ENCODE assay signal across 8 mouse cellular contexts in genomic region chr9:83447771-83448170, GRCm38 (mm10). TPM values are rescaled to one million over a fixed set of nuclear protein-coding genes. Genes with fewer than 3 reads are reported as not detected.
DNase-seq lines count a peak whose midpoint lies in the region; ATAC-seq and TF ChIP-seq lines count a peak whose summit lies in the region.

No protein-coding gene starts in this region.

- intact Hi-C loops in left cerebral cortex, adult 2 months (cut with DNase I): no loop called here

- peak overlapping the region; percentile 79 for H3K27ac ChIP-seq in hindbrain, embryonic 16.5 days (ENCODE audit: low read depth, low read length)
- H3K27ac ChIP-seq in left cerebral cortex, adult 2 months: peak overlapping the region; percentile 38; the same call in 1 of the 2 replicates

- H3K27me3 ChIP-seq in hindbrain, embryonic 16.5 days (replicated peaks; ENCODE audit: control insufficient read depth, insufficient read depth, low read length): no peaks in the 10 kb centered on the region

- no peaks in the 10 kb centered on the region for H3K36me3 ChIP-seq in hindbrain, embryonic 16.5 days (ENCODE audit: control insufficient read depth, insufficient read depth, low read length)

- H3K9me3 ChIP-seq in hindbrain, embryonic 16.5 days (ENCODE audit: control insufficient read depth, low read length): no peaks in the 10 kb centered on the region

- no peaks in the 10 kb centered on the region for H3K4me1 ChIP-seq in hindbrain, embryonic 16.5 days (ENCODE audit: control insufficient read depth, insufficient read depth, low read depth, low read length)

- ATAC-seq in hindbrain, embryonic 16.5 days: peak; percentile 89

- TF ChIP-seq CTCF in left cerebral cortex, adult 2 months (IDR thresholded peaks at IDR 0.05): no peak

- H3K4me2 ChIP-seq in hindbrain, embryonic 16.5 days (ENCODE audit: low read length): peak overlapping the region; percentile 67

- H3K9ac ChIP-seq in hindbrain, embryonic 16.5 days (ENCODE audit: low read depth, low read length): peak overlapping the region; percentile 73

- peak; percentile 71 for DNase-seq in Muller cell, postnatal 12 days (ENCODE audit: inconsistent ontology term)
- DNase-seq in cerebellum, postnatal 25 days: peak; percentile 77 to 84
- peak; percentile 16 to 26 for DNase-seq in gastrocnemius, adult 8-10 months (ENCODE audit: low spot score in 2 of 2)
- DNase-seq in left cerebral cortex, adult 2 months (ENCODE audit: extremely low spot score in 1 of 2, low spot score in 2 of 2): peak; percentile 35 to 47
- DNase-seq in lung, postnatal 4 days: peak; percentile 71 to 75
- peak; percentile 58 for DNase-seq in retina, postnatal 7 days (ENCODE audit: low read depth, low spot score)
- peak; percentile 33 to 40 for DNase-seq in thymus, postnatal 36 days

- under 1% methylated on average over 22 of the region's 22 CpGs for WGBS in hindbrain, embryonic 16.5 days

- H3K4me3 ChIP-seq in hindbrain, embryonic 16.5 days (ENCODE audit: low read length): peak overlapping the region; percentile 44
- H3K4me3 ChIP-seq in left cerebral cortex, adult 2 months: peak overlapping the region; percentile 47

RNA-seq across cellular contexts. Expression of gene Lca5, which starts 6.8 kb away (rescaled TPM):
- 1 to 10 TPM in 2 of 4 experiments, under 1 TPM in 2; 0.34 to 2.4 (median 0.99) TPM for total RNA-seq in gastrocnemius, adult 8-10 months (2022)
- 13.3 and 14.7 TPM in 2 replicates for polyA plus RNA-seq in hindbrain, embryonic 16.5 days (2015; fragmentation: Nextera tagmentation; extraction: Ambion mirVana)
- 10 to 100 TPM; 19.6 to 20.2 TPM for total RNA-seq in left cerebral cortex, adult 2 months (2021)

Comparison
In these comparisons a context has a peak if more than half of its experiments do, and no peak if none do; other contexts are left out.
1. Peak in every context shown above with its lines: DNase-seq, ATAC-seq, H3K4me3 ChIP-seq and H3K27ac ChIP-seq.
2. DNase-seq: peak in every context shown above with its lines; median percentile 80 in cerebellum, postnatal 25 days; 73 in lung, postnatal 4 days; 71 in Muller cell, postnatal 12 days; 58 in retina, postnatal 7 days; 41 in left cerebral cortex, adult 2 months; 36 in thymus, postnatal 36 days; 21 in gastrocnemius, adult 8-10 months.
3. RNA of gene Lca5, which starts 6.8 kb away (total RNA-seq): 19.6 to 20.2 TPM in left cerebral cortex, adult 2 months; 0.34 to 2.4 TPM in gastrocnemius, adult 8-10 months; every median in the first group is over 4 times any median in the second.